Mouse (Mus musculus) heart, embryonic 12.5 days (tissue): ENCODE measurements around the gene Adcy5. TPM values are rescaled to one million over a fixed set of nuclear protein-coding genes. Genes with fewer than 3 reads are reported as not detected.

ENCODE experiments used
- ATAC-seq: fragments of 200-750 bp; cut with Nextera tagmentation; 2 replicates; pipeline ENCODE4 v1.8.0; 2017; ENCODE audit warnings: moderate TSS enrichment, moderate library complexity; ENCODE audit not compliant: insufficient number of reproducible peaks, low FRiP score
- H3K27ac ChIP-seq: fragments of 300-500 bp; sonication (generic); 2 replicates; pipeline ENCODE4 v1.5.1; 2016; ENCODE audit warnings: mild to moderate bottlenecking, moderate library complexity; ENCODE audit not compliant: poor library complexity, severe bottlenecking
- H3K27me3 ChIP-seq: fragments of 300-500 bp; sonication (generic); replicated peaks from 2 replicates; pipeline ENCODE4 v1.6.1; 2016; ENCODE audit warnings: mild to moderate bottlenecking, moderate library complexity
- H3K36me3 ChIP-seq: fragments of 300-500 bp; sonication (generic); 2 replicates; pipeline ENCODE4 v1.6.1; 2016; ENCODE audit warnings: mild to moderate bottlenecking, moderate library complexity
- H3K4me1 ChIP-seq: fragments of 300-500 bp; sonication (generic); replicated peaks from 2 replicates; pipeline ENCODE4 v1.6.1; 2016; ENCODE audit warnings: mild to moderate bottlenecking
- H3K4me2 ChIP-seq: fragments of 300-500 bp; sonication (generic); 2 replicates; pipeline ENCODE4 v1.6.1; 2016; ENCODE audit warnings: mild to moderate bottlenecking, moderate library complexity
- H3K4me3 ChIP-seq: fragments of 300-500 bp; sonication (generic); 2 replicates; pipeline ENCODE4 v1.5.1; 2016; ENCODE audit warnings: mild to moderate bottlenecking
- H3K9ac ChIP-seq: fragments of 300-500 bp; sonication (generic); 2 replicates; pipeline ENCODE4 v1.6.1; 2016; ENCODE audit warnings: mild to moderate bottlenecking, moderate library complexity
- H3K9me3 ChIP-seq: fragments of 300-500 bp; sonication (generic); replicated peaks from 2 replicates; pipeline ENCODE4 v1.6.1; 2016; ENCODE audit warnings: mild to moderate bottlenecking, moderate library complexity
- WGBS: fragments of 180-500 bp; shearing (Covaris S2); methylation state at CpG from one replicate; pipeline ENCODE4 v1.1.7; 2016; 5-methylcytosine and 5-hydroxymethylcytosine counted together
- polyA plus RNA-seq: library from polyadenylated mRNA; unstranded; fragments of >200 nt; fragmentation: Nextera tagmentation; extraction: Ambion mirVana; gene quantifications from 2 replicates; pipeline ENCODE4 v1.2.1, GENCODE M21; 2016

The Adcy5 gene
- polyA plus RNA-seq, 1 experiment from 2014 or later = 8.3 TPM

DNA sequence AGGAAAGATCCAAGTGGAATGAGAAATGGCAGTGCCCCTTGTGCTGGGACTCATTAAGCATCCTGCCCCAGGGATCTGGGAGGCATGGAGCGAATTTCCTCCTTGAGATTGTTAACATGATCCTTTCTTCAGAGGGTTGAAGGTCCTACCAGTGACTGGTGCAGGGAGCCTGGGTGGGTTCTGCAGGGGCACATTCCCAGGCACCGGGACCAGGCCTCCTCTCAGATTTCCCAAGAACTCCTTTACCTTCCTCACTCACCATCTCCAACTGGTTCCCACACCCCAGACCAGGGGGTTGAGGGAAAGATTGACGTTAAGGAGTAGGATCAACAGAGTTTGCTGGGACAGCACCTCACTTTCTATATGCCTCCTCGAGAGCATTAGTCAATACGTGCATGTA is 27.4 kb upstream of the Adcy5 start:
- no peak for ATAC-seq

DNA sequence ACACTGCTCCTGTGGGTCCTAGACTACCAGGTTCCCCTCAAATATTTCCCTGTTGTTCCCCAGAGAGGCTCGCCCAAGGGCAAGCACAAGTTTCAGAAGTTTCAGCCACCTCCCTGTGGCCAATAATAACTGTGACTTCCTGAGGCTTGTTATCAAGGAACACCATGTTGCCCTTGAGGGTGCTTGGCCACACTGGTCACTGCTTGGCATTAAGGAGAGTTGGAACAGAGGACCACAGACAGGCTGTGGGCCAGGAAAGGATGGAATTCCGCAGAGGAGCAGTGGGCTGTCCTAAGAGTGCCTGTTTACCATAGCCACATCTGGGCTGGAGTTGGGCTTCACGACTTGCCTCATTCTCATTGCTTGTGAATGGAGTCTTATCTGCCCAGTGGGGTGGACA is 24.5 kb upstream of the Adcy5 start:
- Histone ChIP-seq H3K27ac (no peak overlapping the region), H3K4me3 (no peak overlapping the region), H3K4me2 (no peak overlapping the region), H3K9me3 (no peaks in the 10 kb centered on the region), H3K27me3 (no peaks in the 10 kb centered on the region), H3K9ac (no peak overlapping the region), H3K36me3 (no peaks in the 10 kb centered on the region), H3K4me1 (peaks cover 8% of the 10 kb centered on the region; the same call in 1 of the 2 replicates)
- 48% methylated on average over 3 of the region's 3 CpGs for WGBS
- no peak for ATAC-seq

More for the DNA sequence above, 27.4 kb upstream of the Adcy5 start:
- H3K9ac ChIP-seq = no peak overlapping the region
- H3K9me3 ChIP-seq = no peaks in the 10 kb centered on the region
- no peak overlapping the region for H3K27ac ChIP-seq
- no peak overlapping the region for H3K4me2 ChIP-seq
- H3K4me1 ChIP-seq = peaks cover 8% of the 10 kb centered on the region; the same call in 1 of the 2 replicates
- H3K36me3 ChIP-seq = no peaks in the 10 kb centered on the region
- H3K4me3 ChIP-seq = no peak overlapping the region
- no peaks in the 10 kb centered on the region for H3K27me3 ChIP-seq
- WGBS = 84% methylated on average over 5 of the region's 5 CpGs

DNA sequence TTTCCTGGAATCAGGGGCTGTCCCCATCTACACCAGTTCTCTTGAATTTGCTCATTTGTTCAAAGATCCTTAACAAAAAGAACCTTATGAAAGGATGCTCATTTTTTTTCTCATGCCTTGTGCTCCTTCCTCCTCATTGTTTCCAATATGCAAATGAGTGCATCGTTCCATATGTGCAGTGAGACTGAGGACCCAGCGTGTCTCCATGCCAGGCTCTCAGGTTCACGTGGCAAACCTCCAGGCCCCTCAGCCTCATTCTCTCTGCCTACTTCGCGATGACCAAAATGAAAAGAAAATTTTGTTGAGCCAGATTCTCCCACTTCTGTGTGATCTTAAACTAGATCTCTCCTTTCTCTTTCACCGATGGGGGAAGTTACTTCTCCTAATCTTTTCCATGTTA is 15.3 kb upstream of the Adcy5 start:
- no peak for ATAC-seq
- 82% methylated on average over 6 of the region's 6 CpGs for WGBS

DNA sequence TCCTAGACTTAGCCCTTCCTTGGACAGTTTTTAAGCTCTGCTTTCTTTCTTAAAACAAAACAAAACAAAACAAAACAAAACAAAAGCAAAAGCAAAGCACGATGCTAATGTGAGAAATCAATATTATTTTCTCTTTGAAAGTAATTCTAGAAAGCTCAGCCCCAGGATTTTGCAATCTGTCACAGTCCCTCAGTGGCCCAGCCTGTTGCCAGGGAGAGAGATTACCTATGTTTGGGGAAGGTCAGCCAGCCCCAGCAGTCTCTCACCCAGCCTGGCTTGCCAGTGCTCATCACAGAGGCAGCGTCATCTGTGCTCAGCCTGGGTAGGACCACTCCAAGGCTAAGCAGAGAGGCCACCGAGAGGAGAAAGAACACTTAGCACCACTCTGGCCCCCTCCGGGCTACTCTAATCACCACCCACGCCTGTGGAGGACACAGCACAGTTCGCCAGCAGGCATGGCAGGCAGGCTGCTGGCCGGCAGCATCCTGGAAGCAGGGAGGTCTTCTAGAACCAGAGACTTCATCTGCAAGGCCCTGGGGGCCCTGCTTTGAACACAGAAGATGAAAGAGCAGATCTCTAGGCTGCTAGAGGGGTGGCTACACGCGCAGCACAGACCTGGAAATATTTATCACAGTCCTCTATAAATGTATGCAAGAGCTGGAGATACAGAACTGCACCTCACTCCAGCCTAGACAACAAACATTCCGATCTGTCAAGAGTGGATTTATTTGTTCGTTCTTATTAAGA is 14.6 kb upstream of the Adcy5 start:
- Histone ChIP-seq H3K36me3 (no peaks in the 10 kb centered on the region), H3K4me2 (peak overlapping the region; percentile 35), H3K4me1 (peaks cover 10% of the 10 kb centered on the region), H3K9me3 (no peaks in the 10 kb centered on the region), H3K27ac (peak overlapping the region; percentile 14; the same call in 1 of the 2 replicates), H3K27me3 (0 out of 2 replicates have a peak, but pooled peaks cover 4% of the 10 kb centered on the region), H3K9ac (0 out of 2 replicates have a peak overlapping the region, but pooled peaks have one; percentile 21), H3K4me3 (no peak overlapping the region)
- no peak for ATAC-seq
- 21% methylated on average over 11 of the region's 11 CpGs for WGBS

More for the DNA sequence above, 15.3 kb upstream of the Adcy5 start:
- H3K27ac ChIP-seq = no peak overlapping the region
- no peak overlapping the region for H3K4me2 ChIP-seq
- H3K27me3 ChIP-seq = 0 out of 2 replicates have a peak, but pooled peaks cover 4% of the 10 kb centered on the region
- H3K4me3 ChIP-seq = no peak overlapping the region
- peaks cover 10% of the 10 kb centered on the region for H3K4me1 ChIP-seq
- no peak overlapping the region for H3K9ac ChIP-seq
- H3K9me3 ChIP-seq = no peaks in the 10 kb centered on the region
- no peaks in the 10 kb centered on the region for H3K36me3 ChIP-seq

DNA sequence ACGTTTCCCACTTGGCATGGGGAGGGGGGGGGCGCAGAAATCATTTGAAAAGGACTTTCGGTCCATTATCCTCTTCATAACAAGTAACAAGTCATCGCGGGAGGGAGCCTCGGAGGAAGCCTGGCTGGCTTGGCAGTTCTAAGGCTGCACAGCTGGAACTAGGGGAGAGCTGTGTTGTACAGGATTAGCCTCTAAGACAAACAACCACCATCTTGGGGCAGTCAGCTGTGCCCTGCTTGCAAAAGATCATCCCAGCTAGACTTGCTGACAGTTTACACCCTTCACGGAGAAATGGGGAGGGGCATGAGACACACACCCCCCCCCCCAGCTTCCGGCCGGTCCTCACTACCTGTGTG is 14.1 kb upstream of the Adcy5 start:
- no peak for ATAC-seq
- Histone ChIP-seq H3K4me2 (peak overlapping the region; percentile 35; the same call in 1 of the 2 replicates), H3K36me3 (no peaks in the 10 kb centered on the region), H3K4me1 (peaks cover 10% of the 10 kb centered on the region), H3K27me3 (0 out of 2 replicates have a peak, but pooled peaks cover 4% of the 10 kb centered on the region), H3K27ac (no peak overlapping the region), H3K9ac (no peak overlapping the region), H3K9me3 (no peaks in the 10 kb centered on the region), H3K4me3 (no peak overlapping the region)
- WGBS = 46% methylated on average over 9 of the region's 9 CpGs

DNA sequence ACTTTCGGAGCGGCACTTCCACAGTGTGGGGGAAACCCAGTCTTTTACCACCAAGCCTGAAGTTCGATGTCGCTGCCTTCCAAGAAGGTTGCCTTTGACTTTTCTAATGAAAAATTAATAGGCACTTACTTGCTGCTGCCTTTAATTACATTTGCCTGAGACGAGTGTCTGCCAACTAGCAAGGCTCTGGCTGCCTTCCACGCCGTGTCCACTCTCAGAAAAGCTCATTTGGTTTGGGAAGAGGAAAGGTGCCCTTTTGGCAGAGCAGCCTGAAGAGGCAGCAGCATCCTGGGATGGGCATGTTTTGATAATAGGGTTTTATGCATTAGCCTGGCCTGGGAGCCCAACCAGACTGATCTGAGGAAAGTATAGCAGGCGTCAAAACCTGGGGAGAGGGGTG is 12.8 kb upstream of the Adcy5 start:
- H3K9me3 ChIP-seq = no peaks in the 10 kb centered on the region
- H3K4me2 ChIP-seq = no peak overlapping the region
- H3K4me1 ChIP-seq = peaks cover 16% of the 10 kb centered on the region
- no peak for ATAC-seq
- H3K4me3 ChIP-seq = no peak overlapping the region
- H3K27me3 ChIP-seq = peaks cover 6% of the 10 kb centered on the region; the same call in 1 of the 2 replicates
- no peaks in the 10 kb centered on the region for H3K36me3 ChIP-seq
- H3K9ac ChIP-seq = no peak overlapping the region
- H3K27ac ChIP-seq = no peak overlapping the region
- WGBS = 67% methylated on average over 8 of the region's 8 CpGs

DNA sequence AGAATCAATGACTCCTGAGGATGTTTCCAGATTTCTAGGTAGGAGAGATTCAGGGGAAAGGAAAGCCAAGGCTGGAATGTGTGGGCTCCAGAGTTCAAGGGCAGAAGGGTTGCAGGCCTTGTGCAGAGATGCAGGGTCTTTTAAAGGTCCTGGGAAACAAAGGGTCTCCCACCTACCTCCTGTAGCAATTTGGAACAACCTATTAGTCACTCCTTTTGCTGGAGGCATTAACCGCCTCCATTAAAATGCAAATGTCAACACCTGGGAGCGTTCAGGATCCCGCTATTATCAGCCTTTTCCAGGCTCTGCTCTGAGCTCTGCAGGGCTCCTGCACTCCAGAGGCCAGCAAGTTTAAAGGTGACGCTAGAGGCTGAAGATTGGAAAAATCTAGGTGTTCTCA is 8.5 kb upstream of the Adcy5 start:
- no peak overlapping the region for H3K9ac ChIP-seq
- 14% methylated on average over 4 of the region's 4 CpGs for WGBS
- no peak overlapping the region; the same call in 1 of the 2 replicates for H3K27ac ChIP-seq
- H3K27me3 ChIP-seq = peaks cover 18% of the 10 kb centered on the region
- no peak for ATAC-seq
- peaks cover 4% of the 10 kb centered on the region; the same call in 1 of the 2 replicates for H3K9me3 ChIP-seq
- H3K4me2 ChIP-seq = no peak overlapping the region
- 0 out of 2 replicates have a peak, but pooled peaks cover 7% of the 10 kb centered on the region for H3K4me1 ChIP-seq
- no peak overlapping the region for H3K4me3 ChIP-seq
- H3K36me3 ChIP-seq = no peaks in the 10 kb centered on the region

DNA sequence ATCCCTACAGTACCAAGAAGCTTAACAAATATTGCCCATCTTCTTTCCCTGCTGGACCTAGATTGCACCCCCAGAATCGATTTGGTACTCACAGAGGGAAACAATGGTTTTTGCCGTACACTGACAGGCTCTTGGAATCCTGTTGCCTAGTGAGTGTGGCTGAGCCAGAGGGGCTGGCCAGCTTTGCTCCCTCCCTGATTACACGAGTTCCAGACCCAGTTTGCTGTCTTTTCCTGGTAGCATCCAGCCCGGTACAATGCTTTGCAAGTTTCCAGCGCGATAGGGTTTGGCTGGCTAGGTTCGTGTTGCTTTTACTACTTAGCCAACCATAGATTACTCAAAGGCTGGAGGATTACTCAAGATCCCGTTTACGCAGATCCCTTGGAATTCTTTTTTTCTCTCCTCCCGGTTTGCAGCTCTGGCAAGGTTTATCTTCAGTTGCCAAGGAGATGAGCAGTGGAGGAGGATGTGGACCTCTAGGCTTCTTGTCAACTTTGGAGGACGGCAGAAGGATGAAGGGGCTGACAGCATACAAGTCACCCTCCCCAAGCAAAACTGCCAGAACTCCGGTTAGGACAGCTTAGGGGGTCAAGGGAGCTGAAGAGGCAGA is 1.4 kb upstream of the Adcy5 start:
- WGBS = 8% methylated on average over 12 of the region's 12 CpGs
- no peaks in the 10 kb centered on the region; the same call in 1 of the 2 replicates for H3K36me3 ChIP-seq
- peaks cover 40% of the 10 kb centered on the region for H3K4me1 ChIP-seq
- no peaks in the 10 kb centered on the region for H3K9me3 ChIP-seq
- no peak for ATAC-seq
- H3K9ac ChIP-seq = no peak overlapping the region
- peaks cover 56% of the 10 kb centered on the region for H3K27me3 ChIP-seq
- no peak overlapping the region for H3K27ac ChIP-seq
- H3K4me2 ChIP-seq = peak overlapping the region; percentile 85
- H3K4me3 ChIP-seq = peak overlapping the region; percentile 72; the same call in 1 of the 2 replicates

DNA sequence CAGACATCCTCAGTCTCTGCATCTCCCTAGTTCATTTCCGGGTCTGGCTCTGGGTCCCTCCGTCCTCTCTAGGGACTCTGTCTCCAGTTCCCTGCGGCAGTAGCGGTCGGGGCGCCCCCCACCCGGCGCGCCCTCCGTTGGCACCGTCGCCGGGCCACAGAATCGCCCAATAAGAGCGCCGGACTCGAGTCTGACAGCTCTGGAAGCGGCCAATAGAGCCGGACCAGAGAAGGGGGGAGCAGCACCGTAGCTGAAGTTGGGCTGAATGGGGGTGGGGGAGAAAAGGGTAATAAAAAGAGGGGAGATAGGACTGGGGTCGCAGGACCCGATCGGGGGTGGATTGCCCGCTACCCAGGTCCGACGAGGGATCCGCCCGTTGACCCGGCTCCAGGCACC is 434 bp upstream of the Adcy5 start:
- H3K27me3 ChIP-seq = peaks cover 59% of the 10 kb centered on the region
- 1% methylated on average over 29 of the region's 29 CpGs for WGBS
- peak overlapping the region; percentile 72 for H3K4me3 ChIP-seq

DNA sequence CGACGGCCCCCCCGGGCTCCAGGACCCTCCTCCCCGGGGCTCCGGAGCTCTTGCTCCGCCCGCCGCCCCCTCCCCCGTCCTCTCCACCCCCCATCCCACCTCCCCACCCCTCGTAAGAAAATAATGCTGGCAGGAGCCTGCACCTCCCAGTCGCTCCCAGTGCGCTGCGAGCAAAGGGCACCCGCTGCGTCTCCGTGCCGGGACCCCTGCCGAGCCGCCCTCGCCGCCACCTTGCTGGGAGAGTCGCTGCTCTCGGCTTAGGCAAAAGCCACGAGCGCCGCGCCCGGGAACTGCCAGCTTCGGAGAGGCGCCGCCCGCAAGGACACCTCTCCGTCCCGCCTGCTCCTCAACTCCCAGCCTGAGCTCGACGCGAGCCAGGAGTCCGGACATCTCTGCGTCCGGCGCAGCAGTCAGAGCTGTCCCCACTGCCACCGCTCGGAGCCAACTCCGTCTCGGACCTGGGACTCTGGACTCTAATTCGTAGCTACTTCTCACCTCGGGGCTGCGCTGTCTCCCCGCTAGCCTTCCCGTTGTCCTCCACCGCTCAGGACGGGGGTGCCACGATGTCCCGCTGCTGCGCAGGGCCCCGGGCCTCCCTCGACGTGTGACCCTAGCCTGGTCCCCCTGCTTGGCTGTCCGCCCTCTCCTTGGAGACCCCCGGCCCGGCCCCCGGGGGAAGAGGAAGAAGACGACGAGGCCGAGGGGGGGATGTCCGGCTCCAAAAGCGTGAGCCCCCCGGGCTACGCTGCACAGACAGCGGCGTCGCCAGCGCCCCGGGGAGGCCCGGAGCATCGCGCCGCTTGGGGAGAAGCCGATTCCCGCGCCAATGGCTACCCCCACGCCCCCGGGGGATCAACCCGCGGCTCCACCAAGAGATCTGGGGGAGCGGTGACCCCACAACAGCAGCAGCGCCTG is 971 bp downstream of the Adcy5 start:
- peaks cover 54% of the 10 kb centered on the region for H3K27me3 ChIP-seq

More for the DNA sequence above, 434 bp upstream of the Adcy5 start:
- peak overlapping the region; percentile 86 for H3K27ac ChIP-seq
- H3K9me3 ChIP-seq = no peaks in the 10 kb centered on the region
- H3K4me2 ChIP-seq = peak overlapping the region; percentile 85
- no peaks in the 10 kb centered on the region; the same call in 1 of the 2 replicates for H3K36me3 ChIP-seq
- H3K4me1 ChIP-seq = peaks cover 50% of the 10 kb centered on the region
- peak overlapping the region; percentile 83 for H3K9ac ChIP-seq
- peak; percentile 64 for ATAC-seq

More for the DNA sequence above, 971 bp downstream of the Adcy5 start:
- Histone ChIP-seq H3K9me3 (no peaks in the 10 kb centered on the region), H3K9ac (peak overlapping the region; percentile 83), H3K27ac (peak overlapping the region; percentile 86), H3K4me1 (peaks cover 64% of the 10 kb centered on the region), H3K36me3 (no peaks in the 10 kb centered on the region; the same call in 1 of the 2 replicates), H3K4me3 (peak overlapping the region; percentile 72), H3K4me2 (peak overlapping the region; percentile 85)
- WGBS = under 1% methylated on average over 83 of the region's 87 CpGs
- ATAC-seq = peak; percentile 44; the same call in 1 of the 2 replicates
